Mouse (Mus musculus) G1E-ER4 (cell line): ENCODE data around the gene Cntf. TPM values are rescaled to one million over a fixed set of nuclear protein-coding genes. Genes with fewer than 3 reads are reported as not detected.

Experiments
- GATA1 ChIP-seq: IDR thresholded peaks from one replicate; pipeline ENCODE4 v1.8.0; 2012; ENCODE audit warnings: low read length, inconsistent platforms
- polyA plus RNA-seq: library from polyadenylated mRNA; stranded (reverse); fragments of >175 nt; gene quantifications from 2 replicates; pipeline ENCODE4 v1.2.3, GENCODE M21; 2012

The Cntf gene
- polyA plus RNA-seq = 0.08 TPM in 1 of 2 replicates, not detected in the other

DNA sequence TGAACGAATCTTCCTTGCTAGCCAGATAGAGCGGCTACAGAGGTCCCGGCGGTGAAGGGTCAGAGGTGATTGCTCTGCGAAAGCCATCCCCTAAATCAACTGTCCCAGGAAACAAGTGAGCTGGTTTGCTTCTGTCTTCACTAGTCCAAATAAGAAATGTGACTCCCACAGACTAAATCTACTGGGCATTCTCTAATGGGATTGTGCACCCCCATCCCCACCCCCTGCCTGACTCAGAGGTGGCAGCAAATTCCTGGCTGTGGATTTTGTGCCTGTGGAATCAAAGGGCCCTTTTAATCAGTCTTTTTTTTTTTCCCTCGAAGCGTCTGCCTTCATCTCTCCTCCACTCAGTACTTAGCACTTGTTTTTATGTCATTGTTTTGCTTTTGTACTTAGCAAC is at the start of gene Cntf:
Gene Cntf (minus strand): TSS at position 325 of the 400 bp plus-strand sequence.
- no peak for TF ChIP-seq GATA1

DNA sequence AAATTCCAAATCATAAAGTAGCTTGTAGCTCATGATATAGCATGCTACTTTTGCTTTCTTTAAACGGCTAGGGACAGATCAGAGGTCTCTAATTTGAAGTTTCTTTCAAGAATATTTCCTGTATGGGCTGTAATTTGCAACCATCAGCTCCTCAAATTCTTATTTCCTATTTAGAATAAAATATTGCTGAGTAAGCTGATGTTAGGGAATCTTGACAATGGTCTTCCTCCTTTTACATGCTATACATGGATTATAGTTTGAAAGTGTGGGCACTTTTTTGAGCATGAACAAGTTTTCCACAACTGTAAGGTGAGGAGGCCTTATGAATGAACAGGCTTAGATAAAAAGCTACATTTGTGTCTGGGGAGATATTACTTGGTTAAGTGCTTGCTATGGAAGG is 48.5 kb upstream of the Cntf start:
- no peak for TF ChIP-seq GATA1

DNA sequence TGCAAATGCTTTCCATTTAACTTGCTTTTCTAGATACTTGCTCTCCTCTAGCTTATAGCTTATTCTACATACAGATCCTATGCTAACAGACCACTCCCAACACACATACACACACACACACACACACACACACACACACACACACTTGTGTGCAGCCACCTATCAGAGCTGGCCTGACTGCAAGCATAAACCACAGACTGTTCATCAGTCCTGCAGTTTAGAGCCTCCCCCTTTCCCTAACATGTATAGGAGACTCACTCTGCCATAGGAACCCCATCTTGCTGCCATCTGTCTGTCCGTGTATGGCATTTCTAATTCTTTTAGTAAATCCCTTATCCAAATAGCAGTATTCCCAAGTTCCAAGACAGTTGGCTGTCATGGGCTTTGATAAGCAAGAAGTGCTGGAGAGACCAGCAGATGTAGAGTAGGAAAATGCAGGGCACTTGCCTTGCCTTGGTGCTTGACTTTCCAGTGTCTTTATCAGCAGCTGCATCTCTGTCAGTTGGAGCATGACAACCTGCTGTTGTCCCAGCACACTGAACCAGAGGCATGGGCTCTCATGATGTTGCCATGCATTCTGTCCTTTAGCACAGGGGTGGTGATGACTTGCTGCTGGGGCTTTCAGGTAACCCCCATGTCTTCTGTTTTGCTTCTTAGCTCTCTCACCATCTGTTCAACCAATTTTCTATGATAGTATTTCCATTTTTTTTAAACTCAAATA is 47.4 kb upstream of the Cntf start:
- no peak for TF ChIP-seq GATA1

DNA sequence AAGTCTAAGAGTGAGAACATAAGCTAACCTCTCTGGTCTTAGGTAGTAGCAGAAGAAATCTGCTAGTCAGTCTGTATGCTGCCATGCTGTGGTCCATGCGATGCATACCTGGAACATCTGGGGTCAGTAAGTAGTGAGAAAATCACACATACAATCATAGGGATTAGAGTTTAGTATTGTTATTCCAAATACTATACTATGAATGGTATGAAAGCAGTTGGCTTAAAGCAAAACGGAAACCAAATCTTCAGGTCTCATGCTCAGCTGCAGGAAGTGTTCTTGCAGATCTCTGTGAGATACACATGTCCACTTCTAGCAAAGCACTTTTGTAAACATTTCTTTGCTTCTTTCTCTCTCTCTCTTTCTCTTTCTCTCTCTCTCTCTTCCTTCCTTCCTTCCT is 40.8 kb upstream of the Cntf start:
- TF ChIP-seq GATA1 = no peak

DNA sequence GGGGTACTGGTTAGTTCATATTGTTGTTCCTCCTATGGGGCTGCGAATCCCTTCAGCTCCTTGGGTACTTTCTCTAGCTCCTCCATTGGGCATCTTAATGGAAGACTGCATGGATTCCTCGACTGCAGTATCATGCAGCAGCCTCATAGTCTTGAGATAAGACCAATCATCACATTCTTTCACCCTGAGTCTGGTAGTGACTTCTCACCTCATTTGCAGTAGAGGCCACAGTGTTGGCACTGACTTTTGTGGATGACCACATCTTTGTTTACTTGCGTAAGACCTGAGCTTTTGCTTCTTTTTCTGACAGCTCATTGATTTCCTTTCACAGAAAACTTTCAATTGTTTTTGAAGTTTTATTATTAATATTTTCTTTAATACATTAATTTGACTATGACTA is 40.3 kb upstream of the Cntf start:
- TF ChIP-seq GATA1 = no peak

DNA sequence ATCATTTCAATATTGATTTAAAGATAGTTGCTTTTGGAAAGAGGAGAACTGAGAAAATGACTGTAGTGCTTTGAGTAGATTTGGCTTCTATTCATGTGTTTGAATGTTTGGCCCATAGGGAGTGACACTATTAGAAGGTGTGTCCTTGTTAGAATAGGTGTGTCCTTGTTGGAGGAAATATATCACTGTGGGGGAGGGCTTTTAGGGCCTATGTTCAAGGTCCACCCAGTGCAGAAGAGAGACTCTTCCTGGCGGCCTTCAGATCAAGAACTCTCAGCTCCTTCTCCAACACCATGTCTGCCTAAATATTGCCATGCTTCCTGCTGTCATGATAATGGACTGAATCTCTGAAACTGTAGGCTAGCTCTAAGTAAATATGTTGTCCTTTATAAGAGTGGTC is 38.8 kb upstream of the Cntf start:
- TF ChIP-seq GATA1 = no peak

DNA sequence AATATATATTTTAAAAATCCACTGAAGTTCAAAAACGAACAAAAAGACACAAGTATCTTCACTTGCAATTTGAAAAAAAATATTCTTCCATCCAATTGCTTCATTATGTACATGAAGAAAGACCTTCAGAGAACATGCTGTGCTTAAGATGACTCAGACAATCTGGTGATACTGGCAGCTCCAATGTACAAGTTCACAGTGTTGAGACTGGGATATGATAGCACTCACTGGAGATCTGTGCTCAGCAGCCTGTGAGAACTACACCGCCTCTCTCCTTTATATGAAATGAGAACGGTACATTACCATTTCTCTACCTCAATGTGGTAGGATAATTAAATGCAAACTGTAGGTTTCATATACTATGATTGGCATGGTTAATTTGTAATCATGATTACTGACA is 37.4 kb upstream of the Cntf start:
- no peak for TF ChIP-seq GATA1

DNA sequence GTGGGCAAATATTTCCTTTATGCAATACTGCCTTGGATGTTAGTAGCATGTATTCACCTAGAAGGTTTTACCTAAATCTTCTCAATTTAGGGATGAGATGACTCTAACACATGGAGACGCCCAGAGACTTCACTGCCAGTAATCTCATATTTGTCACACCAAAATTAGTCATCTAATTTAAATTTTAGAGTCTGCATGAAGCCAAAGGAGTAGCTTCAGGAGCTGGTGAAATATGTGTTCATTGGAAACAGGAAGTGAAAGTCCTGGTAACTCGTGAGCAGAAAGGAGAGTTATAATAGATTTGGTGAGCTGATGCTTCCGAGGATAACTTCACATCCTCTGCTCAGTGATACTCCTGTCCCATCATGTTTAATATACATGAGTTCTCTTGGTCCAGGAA is 35.6 kb upstream of the Cntf start:
- TF ChIP-seq GATA1 = no peak

DNA sequence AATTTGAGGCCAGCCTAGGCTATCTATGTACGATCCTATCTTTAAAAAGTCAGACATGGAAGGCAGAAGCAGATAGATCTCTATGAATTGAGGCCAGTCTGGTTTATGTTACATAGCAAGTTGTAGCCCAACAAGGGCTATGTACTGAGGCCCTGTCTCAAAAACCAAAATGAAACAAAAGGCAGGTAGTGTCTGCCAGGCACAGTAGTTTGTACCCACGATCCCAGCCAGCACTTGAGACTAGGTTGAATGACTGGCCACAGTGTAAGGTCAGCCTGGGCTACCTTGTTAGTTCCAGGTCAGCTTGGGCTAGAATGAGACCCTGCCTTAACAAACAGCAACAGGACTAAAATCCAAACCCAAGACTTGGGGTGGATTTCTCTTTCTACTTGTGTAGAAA is 35.2 kb upstream of the Cntf start:
- no peak for TF ChIP-seq GATA1

DNA sequence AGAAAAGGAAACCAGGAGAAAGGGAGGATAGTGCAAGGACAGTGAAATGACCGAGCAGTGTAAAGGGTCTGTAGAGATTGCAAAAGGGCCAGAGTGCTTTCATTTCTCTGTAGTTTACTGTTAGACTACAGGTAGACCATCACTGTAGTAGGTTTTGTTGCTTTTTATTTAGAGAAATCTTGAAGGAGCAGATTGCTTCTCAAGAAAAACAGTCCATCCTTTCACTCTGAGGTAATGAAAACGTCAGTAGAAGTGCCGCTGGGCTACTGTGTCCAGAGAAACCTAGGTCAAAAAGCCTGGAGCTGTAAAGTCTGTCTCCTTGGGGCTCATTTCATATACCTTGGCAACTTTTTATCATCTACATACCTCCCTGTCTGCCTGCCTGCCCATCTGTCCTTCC is 33.6 kb upstream of the Cntf start:
- no peak for TF ChIP-seq GATA1

DNA sequence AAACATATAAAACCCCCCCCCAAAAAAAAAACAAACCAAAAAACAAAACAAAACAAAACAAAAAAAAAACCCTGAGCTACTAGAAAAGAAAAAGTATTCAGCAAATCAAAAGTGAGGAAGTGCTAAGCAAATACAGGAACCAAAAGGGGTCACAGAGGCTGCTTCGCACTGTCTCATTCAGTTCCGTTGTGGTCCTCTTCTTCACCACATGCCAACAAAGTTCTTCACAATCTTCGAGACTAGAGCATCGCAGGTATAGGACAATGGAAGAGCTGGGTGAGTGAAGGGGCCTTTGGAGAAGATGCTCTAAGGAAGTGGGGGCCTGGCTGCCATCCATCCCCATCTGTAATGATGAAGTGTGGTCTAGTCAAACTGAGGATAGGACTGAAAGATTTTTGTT is 33.0 kb upstream of the Cntf start:
- no peak for TF ChIP-seq GATA1

DNA sequence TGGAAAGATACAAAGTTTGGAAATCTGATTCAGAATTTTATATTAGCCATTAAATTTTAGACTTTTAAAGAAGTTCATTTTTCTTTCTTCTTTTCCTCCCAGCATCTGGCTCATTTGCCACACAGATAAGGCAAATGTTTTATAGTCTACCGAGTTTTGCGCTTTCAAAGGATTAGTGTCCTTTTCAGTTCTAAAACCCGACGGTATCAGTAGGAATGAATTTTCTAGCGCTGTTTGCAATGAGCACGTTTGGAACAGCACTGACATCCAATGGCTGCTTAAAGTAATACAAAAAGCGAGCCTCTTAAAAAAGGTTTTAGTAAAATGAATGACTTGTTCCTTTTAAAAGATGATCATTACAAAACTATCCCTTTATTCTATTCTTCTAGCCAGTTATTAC is 31.6 kb upstream of the Cntf start:
- no peak for TF ChIP-seq GATA1

DNA sequence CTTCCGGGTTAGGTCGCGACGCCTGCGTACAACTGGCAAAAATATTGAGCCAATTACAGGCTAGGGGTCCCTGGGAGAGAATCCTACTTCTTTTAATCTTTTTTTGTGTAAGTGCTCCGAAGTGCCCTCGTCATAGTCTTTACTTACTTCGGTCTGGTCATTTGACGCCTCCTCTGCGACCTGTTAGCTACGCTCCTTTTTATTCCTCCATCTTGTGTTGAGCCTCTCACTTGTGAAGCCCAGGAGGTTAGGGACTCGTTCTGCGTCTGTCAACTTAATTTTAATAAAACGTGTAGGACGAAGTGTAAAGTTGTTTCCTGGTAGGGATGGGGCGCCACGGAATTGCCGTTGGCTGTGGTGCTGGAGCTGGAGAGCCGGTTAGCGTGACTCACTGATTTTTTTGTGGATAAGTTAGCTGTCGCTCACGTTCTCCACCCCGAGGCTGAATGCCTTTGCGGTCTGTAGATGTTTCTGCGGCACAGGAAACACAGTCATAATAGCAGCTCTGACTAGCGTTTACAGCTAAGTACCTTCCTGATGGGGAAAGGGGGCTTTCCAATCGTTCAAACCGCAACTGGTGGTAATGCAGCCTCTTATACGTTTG is 31.0 kb upstream of the Cntf start:
- no peak for TF ChIP-seq GATA1

DNA sequence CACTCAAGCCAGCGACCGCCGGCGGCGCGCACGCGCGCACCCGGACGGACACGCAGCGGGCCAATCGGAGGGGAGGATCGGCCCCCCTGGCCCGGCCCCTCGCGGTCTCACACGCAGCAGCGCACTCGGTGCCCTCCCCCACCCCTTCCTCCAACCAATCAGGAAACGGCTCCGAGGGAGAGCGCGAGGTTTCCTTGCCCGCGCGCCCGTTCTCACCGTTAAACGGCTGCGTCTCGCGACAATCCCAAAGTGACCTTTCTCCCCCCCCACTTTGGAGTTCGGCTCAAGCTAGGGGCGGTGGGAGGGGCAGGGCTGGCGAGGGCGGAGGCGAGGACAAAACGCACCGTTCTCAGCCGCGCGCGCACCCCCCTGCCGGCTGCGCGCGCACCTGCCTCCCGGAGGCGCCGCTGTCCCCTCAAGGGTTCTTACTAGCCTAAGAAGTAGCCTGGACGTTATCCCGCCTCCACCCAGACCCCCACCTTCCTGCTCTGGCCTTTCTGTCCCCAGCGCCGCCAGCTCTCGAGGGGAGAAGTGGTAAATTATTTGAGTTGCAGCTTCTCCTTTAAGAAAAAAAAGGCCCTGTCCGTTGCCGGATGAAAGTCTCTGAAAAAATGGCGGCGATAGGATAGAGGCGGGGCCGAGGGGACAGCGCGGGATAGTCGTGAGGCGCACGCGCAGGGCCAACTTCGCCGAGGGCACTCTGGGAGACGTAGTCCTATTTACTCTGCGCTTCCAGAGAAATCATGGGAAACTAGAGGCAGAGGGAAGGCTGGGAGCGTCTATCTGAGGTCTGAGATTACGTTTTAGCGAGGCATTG is 30.3 kb upstream of the Cntf start, which contains the start of the genes Zfp91 and Lpxn:
Gene Zfp91 (minus strand): TSS at position 616 of the 817 bp plus-strand sequence.
Gene Lpxn (plus strand): TSS at position 683 of the 817 bp plus-strand sequence.
- no peak for TF ChIP-seq GATA1

DNA sequence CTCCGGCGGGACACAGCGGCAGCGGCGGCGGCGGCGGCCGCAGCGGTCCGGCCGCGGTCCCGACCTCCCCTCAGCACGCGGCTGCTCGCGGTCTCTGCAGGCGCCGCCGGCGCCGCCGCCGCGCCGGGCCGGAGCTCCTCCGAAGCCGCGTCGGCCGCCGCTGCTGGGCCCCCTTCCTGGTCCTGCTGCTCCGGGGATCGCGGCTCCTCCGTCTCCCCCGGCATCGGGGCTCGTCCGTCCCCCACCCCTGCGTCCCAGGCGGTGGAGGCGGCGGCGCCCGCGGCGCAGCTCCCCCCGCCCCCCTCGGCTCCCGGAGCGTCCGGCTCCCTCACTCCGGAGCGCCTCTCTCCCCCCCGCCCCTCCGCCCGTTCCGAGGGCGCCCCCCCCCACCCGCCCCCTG is 29.7 kb upstream of the Cntf start:
- no peak for TF ChIP-seq GATA1
